10 mouse cellular contexts compared by ENCODE assay signal in the genomic region with DNA sequence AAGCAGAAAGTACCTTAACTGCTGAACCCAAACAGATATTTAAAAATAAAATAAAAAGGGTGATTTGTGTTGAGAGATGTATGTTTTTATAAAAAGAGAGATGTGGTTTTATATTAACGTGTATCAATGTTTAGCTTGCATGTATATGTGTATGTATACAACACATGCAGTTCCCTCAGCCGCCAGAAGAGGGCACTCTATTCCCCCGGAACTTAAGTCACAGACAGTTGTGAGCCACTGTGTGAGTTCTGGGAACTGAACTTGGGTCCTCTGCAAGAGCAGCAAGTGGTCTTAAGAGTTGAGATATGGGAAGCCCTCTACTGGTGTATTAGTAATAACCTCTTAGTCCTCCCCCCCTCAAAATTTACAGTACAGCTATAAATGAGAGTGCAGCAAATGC.
DNase-seq lines count a peak whose midpoint lies in the region; ATAC-seq and TF ChIP-seq lines count a peak whose summit lies in the region.
"Had no signal": no experiment of that assay in that cellular context is flagged by ENCODE, and none has a peak within 500 bp of the region (broad histone marks: within the 10 kb centered on the region; RNA-seq: fewer than 3 reads in every experiment).

No protein-coding gene starts in this region.

- no peak overlapping the region for H3K4me3 ChIP-seq in intestine, postnatal 0 days (ENCODE audit: low read depth, low read length)
- no peak overlapping the region for H3K4me3 ChIP-seq in intestine, embryonic 16.5 days (ENCODE audit: low read length)
- H3K4me3 ChIP-seq in G1E (ENCODE audit: low read depth, low read length): no peak overlapping the region
- H3K4me3 ChIP-seq: heart, embryonic 13.5 days; midbrain, embryonic 12.5 days had no signal

- no peaks in the 10 kb centered on the region for H3K9me3 ChIP-seq in intestine, postnatal 0 days (ENCODE audit: control insufficient read depth)
- peaks cover 4% of the 10 kb centered on the region; the same call in 1 of the 2 replicates for H3K9me3 ChIP-seq in intestine, embryonic 16.5 days (ENCODE audit: control insufficient read depth, low read length)
- H3K9me3 ChIP-seq in G1E (replicated peaks): no peaks in the 10 kb centered on the region; the same call in 1 of the 2 replicates

- no peaks in the 10 kb centered on the region for H3K27me3 ChIP-seq in intestine, postnatal 0 days (replicated peaks; ENCODE audit: control insufficient read depth, insufficient read depth, low read length)
- H3K27me3 ChIP-seq in intestine, embryonic 16.5 days (replicated peaks; ENCODE audit: control insufficient read depth, insufficient read depth, low read length): no peaks in the 10 kb centered on the region
- no peaks in the 10 kb centered on the region for H3K27me3 ChIP-seq in G1E (ENCODE audit: insufficient read depth, low read length)
- H3K27me3 ChIP-seq: heart, embryonic 13.5 days; midbrain, embryonic 12.5 days had no signal

- H3K27ac ChIP-seq in intestine, postnatal 0 days (ENCODE audit: low read depth, low read length): no peak overlapping the region
- H3K27ac ChIP-seq in intestine, embryonic 16.5 days (ENCODE audit: low read length): no peak overlapping the region
- H3K27ac ChIP-seq: heart, embryonic 13.5 days; midbrain, embryonic 12.5 days had no signal

- no peak overlapping the region for H3K9ac ChIP-seq in intestine, postnatal 0 days (ENCODE audit: low read depth, low read length)
- H3K9ac ChIP-seq in intestine, embryonic 16.5 days (ENCODE audit: low read depth, low read length): no peak overlapping the region
- H3K9ac ChIP-seq: heart, embryonic 13.5 days; midbrain, embryonic 12.5 days had no signal

- DNase-seq in 3T3-L1 (ENCODE audit: low read depth, low spot score) (peak; percentile 22), G1E (ENCODE audit: low spot score) (no peak)
- peak; percentile 59 for DNase-seq in induced T-regulatory cell, adult 2 months (ENCODE audit: low read depth)
- DNase-seq in gastrocnemius, postnatal 10 days: no peak
- no peak for DNase-seq in layer of hippocampus, postnatal 25 days (ENCODE audit: extremely low spot score in 1 of 2, low spot score in 1 of 2)
- DNase-seq in embryo, embryonic 11 days: no peak

- no peaks in the 10 kb centered on the region for H3K4me1 ChIP-seq in intestine, postnatal 0 days (replicated peaks; ENCODE audit: control insufficient read depth, insufficient read depth, low read length)
- no peaks in the 10 kb centered on the region for H3K4me1 ChIP-seq in intestine, embryonic 16.5 days (ENCODE audit: control insufficient read depth, insufficient read depth, low read length)
- no peaks in the 10 kb centered on the region for H3K4me1 ChIP-seq in G1E (ENCODE audit: insufficient read depth, low read depth, low read length)
- H3K4me1 ChIP-seq: midbrain, embryonic 12.5 days had no signal

- TF ChIP-seq CTCF in intestine, postnatal 0 days (IDR thresholded peaks at IDR 0.05; ENCODE audit: low read depth): peak; percentile 65
- peak; percentile 79 for TF ChIP-seq CTCF in G1E (IDR thresholded peaks at IDR 0.05; ENCODE audit: low read depth, low read length)

- WGBS in intestine, postnatal 0 days: 79% methylated on average over 3 of the region's 3 CpGs
- 83% methylated on average over 3 of the region's 3 CpGs for WGBS in intestine, embryonic 16.5 days

- no peak overlapping the region for H3K4me2 ChIP-seq in intestine, postnatal 0 days (replicated peaks; ENCODE audit: low read depth)
- no peak overlapping the region for H3K4me2 ChIP-seq in intestine, embryonic 16.5 days (ENCODE audit: low read depth, low read length)
- H3K4me2 ChIP-seq: heart, embryonic 13.5 days; midbrain, embryonic 12.5 days had no signal

- peaks cover 31% of the 10 kb centered on the region for H3K36me3 ChIP-seq in intestine, postnatal 0 days (ENCODE audit: control insufficient read depth, insufficient read depth)
- H3K36me3 ChIP-seq in intestine, embryonic 16.5 days (ENCODE audit: control insufficient read depth, insufficient read depth, low read length): peaks cover 25% of the 10 kb centered on the region
- no peaks in the 10 kb centered on the region for H3K36me3 ChIP-seq in G1E (replicated peaks)

- no peak for ATAC-seq in intestine, postnatal 0 days
- ATAC-seq in intestine, embryonic 16.5 days: no peak
- ATAC-seq in G1E (ENCODE audit: extremely low read depth, insufficient number of reproducible peaks, low FRiP score, poor library complexity, severe bottlenecking): no peak

Comparison
In these comparisons a context has a peak if more than half of its experiments do, and no peak if none do; other contexts are left out.
1. DNase-seq: peak in 3T3-L1 (single experiment) and induced T-regulatory cell, adult 2 months (single experiment); none in G1E (single experiment), gastrocnemius, postnatal 10 days (single experiment), layer of hippocampus, postnatal 25 days (0 of 2) and embryo, embryonic 11 days (single experiment).